Mouse (Mus musculus): ENCODE measurements at regions not wholly inside any gene's neighbourhood (a gene's known extent, or its start where the extent isn't known, plus 50 kb on each side); places are given as distances from the start of the nearest gene placed in this dataset.
"Not testable (repeated sequence)": the region's sequence is repeated elsewhere in the genome, so short reads cannot be mapped to it uniquely, and the experiment has no call there.

- DNase-seq (ENCODE audit: low spot score in 2 of 2), result no peak
Measured at GRCm38 (mm10) chr10:117471818-117472567, 92.2 kb upstream of the Cpsf6 start.

DNA sequence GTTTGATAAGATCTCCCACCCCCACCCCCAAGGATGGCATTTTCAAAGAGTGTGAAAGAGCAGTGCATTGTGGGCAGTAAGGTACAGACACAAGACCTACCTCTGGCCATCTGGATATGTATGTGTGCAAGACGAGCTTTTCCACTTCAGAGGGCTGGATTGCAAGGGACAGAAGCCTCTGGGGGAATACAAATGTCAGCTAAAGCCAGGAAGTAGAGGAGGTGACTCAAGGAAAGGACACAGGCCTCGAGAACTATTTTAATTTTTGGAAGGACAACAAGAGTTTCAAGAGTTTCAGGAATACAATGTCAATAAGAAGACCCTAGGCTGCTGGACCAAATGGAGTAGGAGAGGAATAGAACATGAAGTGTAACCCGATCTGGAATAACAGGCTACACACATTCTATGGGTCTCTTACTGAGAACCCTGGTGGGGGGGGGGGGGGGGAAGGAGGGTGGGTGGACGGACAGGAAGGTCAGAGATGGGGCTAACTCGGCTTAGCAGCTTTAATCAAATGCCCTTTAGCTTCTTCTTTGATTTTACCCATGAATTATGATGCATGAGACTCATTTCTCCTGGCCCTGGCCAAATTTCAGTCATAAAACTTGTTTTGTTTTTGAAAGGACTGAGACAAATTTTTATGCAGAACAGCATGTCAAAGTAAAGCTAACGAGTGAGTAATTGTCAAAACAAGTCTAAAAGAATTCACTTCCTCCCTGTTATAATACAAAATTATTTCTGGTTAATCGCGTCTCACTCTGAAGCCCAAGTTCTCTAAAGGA, 91.4 kb upstream of the Cpsf6 start:
- intact Hi-C loops (cut with DNase I), result no loop called here
- DNase-seq (ENCODE audit: low spot score in 2 of 2), result no peak

More at GRCm38 (mm10) chr10:117471818-117472567, 92.2 kb upstream of the Cpsf6 start:
- intact Hi-C loops (cut with DNase I), result no loop called here

- no peak for DNase-seq (ENCODE audit: low spot score in 2 of 2)
- intact Hi-C loops (cut with DNase I), result no loop called here
Measured at GRCm38 (mm10) chr10:117470481-117470880, 90.7 kb upstream of the Cpsf6 start.

DNA sequence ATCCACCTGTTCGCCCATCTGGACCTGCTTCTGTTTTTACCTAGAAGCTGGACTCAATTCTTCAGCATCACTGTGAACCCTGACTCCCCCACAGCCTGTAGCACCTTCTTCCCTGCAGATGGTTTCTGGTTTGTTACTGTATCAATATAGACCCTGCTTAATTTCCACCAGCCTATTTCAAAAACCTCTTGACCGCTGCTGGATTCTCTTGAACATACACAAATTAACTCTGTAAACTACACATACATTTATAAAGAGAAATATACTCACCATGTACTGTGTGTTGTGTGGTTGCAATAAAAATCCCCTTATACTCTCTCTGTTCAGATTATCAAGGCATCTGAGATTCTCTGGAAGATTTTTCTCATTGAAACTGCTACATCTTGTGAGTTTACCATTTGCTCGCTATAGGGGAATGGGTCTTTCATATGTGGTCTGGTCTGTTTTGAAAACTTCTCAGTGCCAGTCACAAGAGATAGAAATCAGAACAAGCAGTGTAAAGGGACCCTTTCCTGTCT, 89.8 kb upstream of the Cpsf6 start:
- intact Hi-C loops (cut with DNase I), result no loop called here
- DNase-seq (ENCODE audit: low spot score in 2 of 2), result no peak

- DNase-seq (ENCODE audit: low spot score in 2 of 2), result no peak
- intact Hi-C loops (cut with DNase I), result no loop called here
Measured at GRCm38 (mm10) chr10:117468931-117469572, 89.2 kb upstream of the Cpsf6 start.

DNA sequence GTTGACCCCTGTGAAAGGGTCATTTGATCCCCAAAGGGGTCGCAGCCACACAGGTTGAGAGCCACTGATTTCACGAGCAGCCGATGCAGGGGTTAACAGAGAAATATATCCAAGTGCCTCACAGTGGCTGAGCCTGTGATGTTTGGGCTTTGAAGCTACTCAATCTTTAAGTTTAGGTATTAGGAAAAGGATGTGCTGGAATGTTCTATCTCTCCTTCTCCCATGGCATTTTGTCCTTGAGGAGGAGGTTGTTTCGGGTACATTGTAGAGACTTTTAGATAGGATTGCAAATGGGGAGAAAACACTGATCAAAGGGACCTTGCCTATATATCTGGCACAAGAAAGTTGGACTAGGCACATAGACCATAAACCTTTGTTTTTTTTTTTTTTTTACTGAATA, 88.6 kb upstream of the Cpsf6 start:
- intact Hi-C loops (cut with DNase I), result no loop called here
- DNase-seq (ENCODE audit: low spot score in 2 of 2), result no peak

DNA sequence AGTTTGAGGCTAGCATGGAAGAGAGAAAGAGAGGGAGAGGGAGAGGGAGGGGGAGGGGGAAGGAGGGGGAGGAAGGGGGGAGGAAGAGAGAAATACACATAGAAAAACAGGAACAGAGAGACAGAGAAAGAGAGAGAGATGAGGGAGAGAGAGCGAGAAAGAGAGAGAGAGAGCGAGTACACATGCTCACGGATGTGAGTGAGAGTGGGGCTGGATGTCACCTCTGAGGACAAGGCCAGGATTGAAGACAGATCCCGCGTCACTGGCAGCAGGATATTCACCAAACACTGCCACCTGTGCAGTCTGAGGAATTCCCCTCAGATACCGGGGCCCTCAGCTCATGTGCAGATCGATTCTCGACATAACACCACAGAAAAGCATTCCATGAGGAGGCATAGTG, 87.3 kb upstream of the Cpsf6 start:
- intact Hi-C loops (cut with DNase I), result no loop called here
- DNase-seq (ENCODE audit: low spot score in 2 of 2), result no peak

GRCm38 (mm10) chr10:117466391-117466790, 86.6 kb upstream of the Cpsf6 start:
- no peak for DNase-seq (ENCODE audit: low spot score in 2 of 2)
- intact Hi-C loops (cut with DNase I), result no loop called here

DNA sequence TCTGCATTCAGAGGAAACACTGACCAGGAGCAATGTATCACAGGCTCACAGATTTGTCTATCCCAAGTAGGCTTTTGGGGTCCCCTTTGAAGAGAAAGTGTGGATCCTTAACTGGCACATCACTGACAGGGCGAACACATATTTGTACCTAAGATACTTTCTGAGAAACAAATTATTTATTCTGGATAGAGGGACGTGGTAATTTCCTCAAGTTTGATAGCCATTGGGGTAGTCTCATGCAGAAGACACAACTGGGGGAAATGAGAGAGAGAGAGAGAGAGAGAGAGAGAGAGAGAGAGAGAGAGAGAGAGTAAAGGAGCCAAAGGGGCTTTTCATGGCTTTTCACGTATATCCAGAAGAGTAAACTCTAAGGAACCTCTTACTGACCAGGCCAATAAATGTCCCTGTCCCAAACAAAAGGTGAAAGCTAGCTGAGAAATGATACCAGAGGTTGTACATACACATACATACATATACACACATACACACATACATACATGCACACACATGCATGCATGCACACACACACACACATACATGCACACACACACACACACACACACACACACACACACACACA, 85.9 kb upstream of the Cpsf6 start:
- intact Hi-C loops (cut with DNase I), result no loop called here
- no peak for DNase-seq (ENCODE audit: low spot score in 2 of 2)

DNA sequence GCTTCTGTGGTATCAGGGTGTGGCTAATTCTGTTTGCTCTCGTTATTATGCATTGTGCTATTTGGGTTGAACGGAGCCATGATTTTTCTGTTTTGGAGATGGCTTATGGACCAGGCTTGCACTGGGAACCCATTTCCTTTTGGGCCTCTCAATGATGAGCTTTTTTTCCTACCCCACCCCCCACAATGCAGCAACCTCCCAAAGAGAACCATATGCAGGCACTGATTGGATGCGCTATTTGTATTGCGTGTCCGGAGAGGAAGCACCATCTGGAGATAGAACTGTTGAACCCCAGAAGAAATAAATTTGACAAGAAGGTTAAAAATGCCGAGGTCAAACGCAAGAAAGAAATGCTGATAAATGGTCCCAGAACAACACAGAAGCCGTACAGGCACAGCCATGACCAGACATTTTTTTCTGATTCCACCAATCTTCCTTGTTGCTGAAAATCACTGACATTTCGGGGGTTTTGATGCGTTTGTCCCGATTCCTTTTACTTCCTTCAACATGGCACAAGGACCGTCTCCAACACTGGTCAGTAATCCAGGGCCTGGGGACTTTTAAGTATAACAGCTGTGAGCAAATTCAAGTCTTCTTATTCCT, 85.3 kb upstream of the Cpsf6 start:
- no peak for DNase-seq (ENCODE audit: low spot score in 2 of 2)
- intact Hi-C loops (cut with DNase I), result no loop called here

GRCm38 (mm10) chr10:117464331-117464730, 84.5 kb upstream of the Cpsf6 start:
- intact Hi-C loops (cut with DNase I); DNase-seq (ENCODE audit: low spot score in 2 of 2): not testable (repeated sequence)

DNA sequence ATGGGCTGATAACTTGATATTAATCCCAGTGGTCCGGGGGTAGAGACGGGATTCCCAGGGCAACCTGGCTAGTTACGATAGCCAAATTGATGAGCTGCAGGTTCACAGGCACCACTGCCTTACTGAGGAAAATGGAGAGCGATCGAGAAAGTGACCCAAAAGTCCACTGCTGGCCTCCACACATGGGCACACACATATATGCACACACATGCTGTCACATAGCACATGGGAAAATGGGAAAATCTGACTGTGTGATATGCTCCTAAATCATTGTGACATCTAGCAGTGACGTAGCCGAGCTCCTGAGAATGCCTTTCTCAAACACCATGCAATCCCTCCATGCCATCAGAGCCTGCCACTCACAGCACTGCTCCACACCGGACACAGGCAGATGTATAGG, 83.8 kb upstream of the Cpsf6 start:
- no peak for DNase-seq (ENCODE audit: low spot score in 2 of 2)
- intact Hi-C loops (cut with DNase I), result no loop called here

- DNase-seq (ENCODE audit: low spot score in 2 of 2), result no peak
- intact Hi-C loops (cut with DNase I), result no loop called here
Measured at GRCm38 (mm10) chr10:117462921-117463320, 83.1 kb upstream of the Cpsf6 start.

DNA sequence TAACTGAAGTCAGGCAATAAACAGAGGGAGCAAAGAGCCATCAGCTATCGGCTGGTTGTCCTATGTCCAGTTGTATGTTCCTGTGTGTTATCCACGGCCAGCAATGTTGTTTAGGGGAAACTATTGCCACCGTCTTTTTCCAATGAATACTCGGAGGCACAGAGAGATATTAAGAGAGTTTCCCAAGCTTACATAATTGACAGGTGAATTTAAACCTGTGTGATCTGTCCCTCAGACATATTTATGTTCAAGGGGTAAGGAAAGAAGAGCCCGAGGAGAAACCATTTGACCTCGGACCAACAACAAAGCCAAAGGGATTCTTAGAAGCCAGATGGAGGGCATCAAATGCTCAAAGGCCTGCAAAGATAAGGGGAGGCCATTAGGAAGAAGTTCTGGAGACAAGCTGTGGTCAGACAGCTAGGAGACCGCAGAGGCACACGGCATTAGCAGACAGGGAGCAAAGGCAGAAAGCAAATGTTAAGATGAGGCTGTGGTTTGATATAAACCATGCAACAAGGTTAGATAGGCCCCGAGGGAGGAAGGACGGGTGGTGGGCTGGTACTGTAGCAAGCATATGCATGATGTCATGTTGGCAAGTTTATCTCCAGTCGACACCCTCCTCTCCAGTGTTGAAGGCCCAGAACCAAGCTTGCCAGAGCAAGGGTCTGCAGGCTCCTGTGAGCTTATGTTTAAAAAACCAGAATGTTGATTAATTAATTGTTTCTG, 82.1 kb upstream of the Cpsf6 start:
- intact Hi-C loops (cut with DNase I), result no loop called here
- no peak for DNase-seq (ENCODE audit: low spot score in 2 of 2)

GRCm38 (mm10) chr10:117461261-117461660, 81.4 kb upstream of the Cpsf6 start:
- DNase-seq (ENCODE audit: low spot score in 2 of 2), result no peak
- intact Hi-C loops (cut with DNase I), result no loop called here

DNA sequence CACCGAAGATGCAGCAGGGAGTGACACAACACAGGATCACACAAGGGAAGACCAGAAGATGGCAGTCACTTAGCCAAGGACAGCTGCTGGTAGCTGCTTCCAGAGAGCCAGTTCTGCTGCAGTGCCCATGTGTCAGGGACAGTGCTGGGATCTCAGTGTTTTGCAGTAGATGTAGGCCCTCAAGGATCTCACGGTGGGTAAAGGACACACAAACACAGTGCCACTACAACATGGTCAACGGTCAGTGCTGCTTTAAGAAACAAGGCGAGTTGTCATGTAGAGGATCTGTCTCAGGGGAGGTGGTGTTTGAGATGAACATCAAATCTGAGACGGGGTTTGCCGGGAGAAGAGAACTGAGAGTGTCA, 80.5 kb upstream of the Cpsf6 start:
- intact Hi-C loops (cut with DNase I), result no loop called here
- DNase-seq (ENCODE audit: low spot score in 2 of 2), result no peak

DNA sequence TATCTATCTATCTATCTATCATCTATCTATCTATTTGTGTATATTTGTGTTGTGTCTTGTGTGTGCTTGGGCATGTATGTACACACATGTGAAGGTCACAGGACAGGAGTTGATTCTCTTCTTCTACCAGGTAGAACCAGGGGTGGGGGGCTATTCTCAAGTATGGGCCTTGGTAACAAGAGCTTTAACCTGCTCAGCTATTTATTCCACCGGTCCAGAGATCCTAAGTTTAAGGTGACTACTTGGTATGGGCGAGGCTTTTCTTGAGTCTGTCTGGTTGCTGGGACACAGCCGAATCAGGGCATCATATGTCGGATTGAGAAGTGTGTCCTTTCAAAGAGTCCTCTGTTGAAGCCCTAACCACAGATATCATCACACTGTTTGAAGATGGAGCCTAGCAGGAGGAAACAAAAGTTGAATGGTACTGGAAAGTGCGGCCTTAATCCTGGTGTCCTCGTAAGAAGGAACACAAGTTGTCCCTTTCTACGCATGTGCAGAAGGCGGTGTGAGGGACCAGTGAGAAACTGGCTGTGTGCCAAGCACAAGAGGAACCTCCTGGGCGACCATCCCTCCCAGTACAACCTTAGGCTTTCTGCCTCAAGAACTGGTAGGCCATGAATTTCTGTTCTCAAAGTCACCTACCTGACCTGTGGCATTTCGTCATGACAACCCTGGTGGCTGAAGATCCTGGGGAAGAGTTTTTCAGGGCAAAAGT, 80.0 kb upstream of the Cpsf6 start:
- intact Hi-C loops (cut with DNase I), result no loop called here
- DNase-seq (ENCODE audit: low spot score in 2 of 2), result no peak

- no peak for DNase-seq (ENCODE audit: low spot score in 2 of 2)
- intact Hi-C loops (cut with DNase I), result no loop called here
Measured at GRCm38 (mm10) chr10:117459041-117459475, 79.2 kb upstream of the Cpsf6 start.
